Mouse (Mus musculus): Measurements from ENCODE around the gene Phf8. TPM values are rescaled to one million over a fixed set of nuclear protein-coding genes. Genes with fewer than 3 reads are reported as not detected.
"Not testable (repeated sequence)": the region's sequence is repeated elsewhere in the genome, so short reads cannot be mapped to it uniquely, and the experiment has no call there.

The Phf8 gene
- 16.4 and 20.5 TPM in 2 replicates for polyA plus RNA-seq (2012; rRNA removed)
- polyA plus RNA-seq (2014; fragmentation: Nextera tagmentation; extraction: Ambion mirVana): 18.4 and 18.9 TPM in 2 replicates

GRCm38 (mm10) chrX:151520458-151521322 is at the start of gene Phf8:
Phf8 (plus strand) TSS chrX:151520672.
- no peaks in the 10 kb centered on the region for H3K4me1 ChIP-seq (ENCODE audit: control insufficient read depth, insufficient read depth, low read length)
- peak within 1 kb of the TSS; percentile 97 for H3K27ac ChIP-seq (replicated peaks; ENCODE audit: low read depth, low read length)
- no peaks in the 10 kb centered on the region for H3K27me3 ChIP-seq (ENCODE audit: control insufficient read depth, insufficient read depth, low read length)
- peak; percentile 29; the same call in 1 of the 2 replicates for TF ChIP-seq POLR2A (IDR thresholded peaks at IDR 0.05; ENCODE audit: borderline replicate concordance, extremely low read depth, insufficient read depth, insufficient read length)
- DNase-seq (ENCODE audit: low spot score) (peak; percentile 92), ATAC-seq (ENCODE audit: low FRiP score, low read depth) (peak; percentile 97)
- no peaks in the 10 kb centered on the region for H3K9me3 ChIP-seq (ENCODE audit: control insufficient read depth, low read length)
- H3K4me3 ChIP-seq (replicated peaks; ENCODE audit: low read length): peak within 1 kb of the TSS; percentile 53
- H3K4me2 ChIP-seq (replicated peaks; ENCODE audit: low read depth, low read length, severe bottlenecking): peak within 1 kb of the TSS; percentile 54
- WGBS: 19% methylated on average over 46 of the region's 68 CpGs
- peak within 1 kb of the TSS; percentile 72 for H3K9ac ChIP-seq (ENCODE audit: low read depth, low read length, severe bottlenecking)
- H3K36me3 ChIP-seq (ENCODE audit: control insufficient read depth, insufficient read depth, low read length): no peaks in the 10 kb centered on the region

- no peak for TF ChIP-seq POLR2A (IDR thresholded peaks at IDR 0.05; ENCODE audit: borderline replicate concordance, extremely low read depth, insufficient read depth, insufficient read length)
Observed at GRCm38 (mm10) chrX:151488128-151488527, 32.3 kb upstream of the Phf8 start.

GRCm38 (mm10) chrX:151493269-151493668 is 27.2 kb upstream of the Phf8 start:
- not testable (repeated sequence) for ATAC-seq (ENCODE audit: low FRiP score, low read depth); H3K9me3 ChIP-seq (ENCODE audit: control insufficient read depth, low read length); DNase-seq (ENCODE audit: low spot score); H3K27me3 ChIP-seq (ENCODE audit: control insufficient read depth, insufficient read depth, low read length); H3K9ac ChIP-seq (ENCODE audit: low read depth, low read length, severe bottlenecking); H3K36me3 ChIP-seq (ENCODE audit: control insufficient read depth, insufficient read depth, low read length); H3K4me2 ChIP-seq (replicated peaks; ENCODE audit: low read depth, low read length, severe bottlenecking); H3K4me3 ChIP-seq (replicated peaks; ENCODE audit: low read length); H3K27ac ChIP-seq (replicated peaks; ENCODE audit: low read depth, low read length); H3K4me1 ChIP-seq (ENCODE audit: control insufficient read depth, insufficient read depth, low read length)
- 89% methylated on average over 4 of the region's 4 CpGs for WGBS

More at GRCm38 (mm10) chrX:151488128-151488527, 32.3 kb upstream of the Phf8 start:
- Histone ChIP-seq H3K4me3 (replicated peaks; ENCODE audit: low read length) (no peak overlapping the region), H3K36me3 (ENCODE audit: control insufficient read depth, insufficient read depth, low read length) (no peaks in the 10 kb centered on the region), H3K9me3 (ENCODE audit: control insufficient read depth, low read length) (no peaks in the 10 kb centered on the region), H3K27me3 (ENCODE audit: control insufficient read depth, insufficient read depth, low read length) (no peaks in the 10 kb centered on the region), H3K4me1 (ENCODE audit: control insufficient read depth, insufficient read depth, low read length) (no peaks in the 10 kb centered on the region), H3K4me2 (replicated peaks; ENCODE audit: low read depth, low read length, severe bottlenecking) (no peak overlapping the region), H3K27ac (replicated peaks; ENCODE audit: low read depth, low read length) (no peak overlapping the region), H3K9ac (ENCODE audit: low read depth, low read length, severe bottlenecking) (no peak overlapping the region)
- DNase-seq (ENCODE audit: low spot score) (no peak), ATAC-seq (ENCODE audit: low FRiP score, low read depth) (no peak)
- WGBS: 80% methylated on average over 3 of the region's 3 CpGs

DNA sequence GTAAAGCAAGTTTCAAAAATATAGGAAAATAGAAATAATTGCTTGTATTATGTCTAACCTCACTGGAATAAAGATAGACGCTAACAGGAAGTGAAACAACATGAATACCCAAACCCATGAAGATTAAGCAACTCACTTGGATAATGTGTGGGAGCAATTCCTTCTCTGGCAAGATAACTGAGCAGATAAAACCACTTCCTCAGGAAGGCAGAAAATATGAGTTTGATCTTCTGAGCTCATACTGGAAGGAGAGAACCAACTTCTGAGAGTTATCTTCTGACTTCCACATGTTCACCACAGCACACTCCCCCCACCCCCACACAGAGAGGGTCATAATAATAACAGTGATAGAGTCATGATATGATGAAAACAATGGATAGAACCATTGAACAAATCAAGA is 23.9 kb upstream of the Phf8 start:
- DNase-seq (ENCODE audit: low spot score) (no peak), ATAC-seq (ENCODE audit: low FRiP score, low read depth) (no peak)
- 89% methylated on average over 1 of the region's 1 CpGs for WGBS
- no peaks in the 10 kb centered on the region for H3K36me3 ChIP-seq (ENCODE audit: control insufficient read depth, insufficient read depth, low read length)
- no peak for TF ChIP-seq POLR2A (IDR thresholded peaks at IDR 0.05; ENCODE audit: borderline replicate concordance, extremely low read depth, insufficient read depth, insufficient read length)
- no peaks in the 10 kb centered on the region for H3K9me3 ChIP-seq (ENCODE audit: control insufficient read depth, low read length)
- H3K9ac ChIP-seq (ENCODE audit: low read depth, low read length, severe bottlenecking): no peak overlapping the region
- H3K27ac ChIP-seq (replicated peaks; ENCODE audit: low read depth, low read length): no peak overlapping the region
- no peaks in the 10 kb centered on the region for H3K27me3 ChIP-seq (ENCODE audit: control insufficient read depth, insufficient read depth, low read length)
- H3K4me1 ChIP-seq (ENCODE audit: control insufficient read depth, insufficient read depth, low read length): no peaks in the 10 kb centered on the region
- no peak overlapping the region for H3K4me2 ChIP-seq (replicated peaks; ENCODE audit: low read depth, low read length, severe bottlenecking)
- no peak overlapping the region for H3K4me3 ChIP-seq (replicated peaks; ENCODE audit: low read length)

GRCm38 (mm10) chrX:151508536-151508935 is 11.9 kb upstream of the Phf8 start:
- ATAC-seq (ENCODE audit: low FRiP score, low read depth): no peak
- no peaks in the 10 kb centered on the region for H3K27me3 ChIP-seq (ENCODE audit: control insufficient read depth, insufficient read depth, low read length)
- H3K36me3 ChIP-seq (ENCODE audit: control insufficient read depth, insufficient read depth, low read length): no peaks in the 10 kb centered on the region

More at GRCm38 (mm10) chrX:151508536-151508935, 11.9 kb upstream of the Phf8 start:
- no peaks in the 10 kb centered on the region for H3K9me3 ChIP-seq (ENCODE audit: control insufficient read depth, low read length)
- no peak overlapping the region for H3K4me2 ChIP-seq (replicated peaks; ENCODE audit: low read depth, low read length, severe bottlenecking)
- no peaks in the 10 kb centered on the region for H3K4me1 ChIP-seq (ENCODE audit: control insufficient read depth, insufficient read depth, low read length)
- DNase-seq (ENCODE audit: low spot score): no peak
- no peak overlapping the region for H3K9ac ChIP-seq (ENCODE audit: low read depth, low read length, severe bottlenecking)
- no peak for TF ChIP-seq POLR2A (IDR thresholded peaks at IDR 0.05; ENCODE audit: borderline replicate concordance, extremely low read depth, insufficient read depth, insufficient read length)
- H3K4me3 ChIP-seq (replicated peaks; ENCODE audit: low read length): no peak overlapping the region
- H3K27ac ChIP-seq (replicated peaks; ENCODE audit: low read depth, low read length): no peak overlapping the region
